Comparison of ENCODE assay signal across 8 mouse cellular contexts in the genomic region with DNA sequence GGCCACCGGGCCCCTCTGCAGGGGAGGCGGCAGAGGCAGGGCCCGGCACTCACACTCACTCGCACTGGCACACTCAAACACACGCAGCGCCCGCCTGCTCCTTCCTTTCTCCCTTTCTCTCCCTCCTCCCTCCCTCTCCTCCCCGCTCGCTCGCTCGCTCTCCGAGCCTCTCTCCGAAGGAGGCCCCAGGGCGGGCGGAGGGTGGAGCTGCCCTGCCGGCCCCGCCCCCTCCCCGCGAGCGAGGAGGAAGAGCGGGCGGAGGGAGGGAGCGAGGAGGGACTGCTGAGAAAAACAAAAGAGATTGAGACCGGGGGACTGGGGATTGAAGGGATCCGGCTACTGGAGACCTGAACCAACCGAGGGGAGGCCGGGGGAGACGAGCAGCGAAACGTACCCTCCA. TPM values are rescaled to one million over a fixed set of nuclear protein-coding genes. Genes with fewer than 3 reads are reported as not detected.
DNase-seq lines count a peak whose midpoint lies in the region; ATAC-seq and TF ChIP-seq lines count a peak whose summit lies in the region.

No protein-coding gene starts in this region.

- H3K9ac ChIP-seq in hindbrain, embryonic 11.5 days (ENCODE audit: low read depth, low read length), result peak overlapping the region; percentile 89

- H3K79me2 ChIP-seq in macrophage (ENCODE audit: inconsistent target), result peaks cover 84% of the 10 kb centered on the region

- 2% methylated on average over 13 of the region's 30 CpGs for WGBS in hindbrain, embryonic 11.5 days
- WGBS in macrophage (ENCODE audit: missing documents), result 0% methylated on average over 10 of the region's 30 CpGs

- H3K4me3 ChIP-seq in hindbrain, embryonic 11.5 days (ENCODE audit: low read depth, low read length), result peak overlapping the region; percentile 86
- peak overlapping the region; percentile 34 for H3K4me3 ChIP-seq in macrophage (ENCODE audit: inconsistent target)

- CTCF ChIA-PET in Patski (lab: Charles Lee), result interaction anchor here (1.0 to 1.8 kb wide), 3 partner anchors 10 to 25 kb away, joined by 3 to 5 read pairs (median 4); no protein-coding TSS in a partner anchor

- peak overlapping the region; percentile 99 for H3K4me2 ChIP-seq in hindbrain, embryonic 11.5 days (replicated peaks; ENCODE audit: low read depth, low read length)

- peak overlapping the region; percentile 95 for H3K27ac ChIP-seq in hindbrain, embryonic 11.5 days (ENCODE audit: low read depth, low read length)
- H3K27ac ChIP-seq in macrophage, result peak overlapping the region; percentile 77

- in situ Hi-C loops in Patski (cut with MboI; ENCODE audit: low pct_unique_long_range_greater_than_20kb), result no loop called here

- no peak for DNase-seq in Patski (ENCODE audit: low read depth, low spot score)
- peak; percentile 85 for DNase-seq in cerebellum, adult 9-10 months
- DNase-seq in hindbrain, embryonic 11.5 days (ENCODE audit: low spot score), result peak; percentile 97
- DNase-seq in layer of hippocampus, postnatal 36 days, result peak; percentile 82 to 87
- peak; percentile 75 for DNase-seq in right cerebral cortex, adult 2 months (ENCODE audit: low spot score in 2 of 2)
- DNase-seq in urinary bladder, postnatal 10 days (ENCODE audit: low spot score), result peak; percentile 62

- H3K36me3 ChIP-seq in hindbrain, embryonic 11.5 days (ENCODE audit: control insufficient read depth, insufficient read depth, low read length), result peaks cover 13% of the 10 kb centered on the region
- peaks cover 16% of the 10 kb centered on the region; the same call in 1 of the 2 replicates for H3K36me3 ChIP-seq in macrophage (ENCODE audit: inconsistent target)

- POLR2A ChIA-PET in Patski (lab: Charles Lee), result interaction anchor here (1.0 to 1.1 kb wide), 3 partner anchors 17 to 37 kb away, joined by 3 to 4 read pairs (median 3); a partner anchor contains a TSS

- no peaks in the 10 kb centered on the region for H3K27me3 ChIP-seq in Patski
- no peaks in the 10 kb centered on the region for H3K27me3 ChIP-seq in hindbrain, embryonic 11.5 days (ENCODE audit: control insufficient read depth, insufficient read depth, low read length)

- no peak for TF ChIP-seq CTCF in Patski (IDR thresholded peaks at IDR 0.05)

- peaks cover 36% of the 10 kb centered on the region for H3K4me1 ChIP-seq in hindbrain, embryonic 11.5 days (replicated peaks; ENCODE audit: control insufficient read depth, insufficient read depth, low read length)

- H3K9me3 ChIP-seq in hindbrain, embryonic 11.5 days (ENCODE audit: control insufficient read depth, low read length), result no peaks in the 10 kb centered on the region

- ATAC-seq in Patski, result peak; percentile 74
- peak; percentile 65 for ATAC-seq in frontal cortex, adult (ENCODE audit: low TSS enrichment)
- peak; percentile 68 for ATAC-seq in hindbrain, embryonic 11.5 days (ENCODE audit: low FRiP score)

RNA-seq across cellular contexts. Expression of a gene that starts 5.2 kb away (rescaled TPM):
- polyA plus RNA-seq in Patski (2021) (33.2 TPM), macrophage (2018) (13.1 to 26.2 TPM (median 15.9 TPM) in 3 replicates)
- polyA plus RNA-seq in hindbrain, embryonic 11.5 days (2014; fragmentation: Nextera tagmentation; extraction: Ambion mirVana), result 42.7 and 45.8 TPM in 2 replicates
- total RNA-seq in layer of hippocampus, postnatal 36 days (2021), result 10 to 100 TPM; 29.7 to 30.9 TPM
- 100 to 1,000 TPM in 8 of 26 experiments, 10 to 100 TPM in 18; 39.0 to 165 (median 87.4) TPM for total RNA-seq in macrophage (2018; cell fraction: chromatin; rRNA removed)
- 10 to 100 TPM in 25 of 26 experiments, 1 to 10 TPM in 1; 9.7 to 26.8 (median 18.4) TPM for total RNA-seq in macrophage (2018; cell fraction: cytosol; rRNA removed)
- total RNA-seq in macrophage (2018; cell fraction: nucleus; rRNA removed), result 100 to 1,000 TPM in 1 of 26 experiments, 10 to 100 TPM in 25; 32.4 to 133 (median 55.7) TPM

RNA-seq across cellular contexts. Expression of a gene that starts 5.5 kb away (rescaled TPM):
- polyA plus RNA-seq in Patski (2021) (169 TPM), macrophage (2018) (59.8 to 83.3 TPM (median 73.3 TPM) in 3 replicates)
- 87.9 and 95.8 TPM in 2 replicates for polyA plus RNA-seq in hindbrain, embryonic 11.5 days (2014; fragmentation: Nextera tagmentation; extraction: Ambion mirVana)
- 100 to 1,000 TPM; 107 to 114 TPM for total RNA-seq in layer of hippocampus, postnatal 36 days (2021)
- total RNA-seq in macrophage (2018; cell fraction: chromatin; rRNA removed), result 100 to 1,000 TPM in 15 of 26 experiments, 10 to 100 TPM in 11; 34.5 to 266 (median 130) TPM
- total RNA-seq in macrophage (2018; cell fraction: cytosol; rRNA removed), result 10 to 100 TPM; 34.0 to 73.6 (median 58.4) TPM
- 100 to 1,000 TPM in 10 of 26 experiments, 10 to 100 TPM in 16; 31.1 to 202 (median 91.8) TPM for total RNA-seq in macrophage (2018; cell fraction: nucleus; rRNA removed)

RNA-seq across cellular contexts. Expression of a gene that starts 36.2 kb away (rescaled TPM):
- polyA plus RNA-seq in Patski (2021) (15.6 TPM), macrophage (2018) (5.1 to 9.8 TPM (median 9.4 TPM) in 3 replicates)
- 1.0 and 1.9 TPM in 2 replicates for polyA plus RNA-seq in hindbrain, embryonic 11.5 days (2014; fragmentation: Nextera tagmentation; extraction: Ambion mirVana)
- total RNA-seq in layer of hippocampus, postnatal 36 days (2021), result 1 to 10 TPM; 5.7 to 7.3 TPM
- total RNA-seq in macrophage (2018; cell fraction: chromatin; rRNA removed), result 10 to 100 TPM in 3 of 26 experiments, 1 to 10 TPM in 23; 2.3 to 11.7 (median 6.8) TPM
- total RNA-seq in macrophage (2018; cell fraction: cytosol; rRNA removed), result 10 to 100 TPM in 7 of 26 experiments, 1 to 10 TPM in 19; 5.4 to 13.8 (median 8.9) TPM
- 10 to 100 TPM in 8 of 26 experiments, 1 to 10 TPM in 18; 4.7 to 18.3 (median 8.8) TPM for total RNA-seq in macrophage (2018; cell fraction: nucleus; rRNA removed)

RNA-seq across cellular contexts. Expression of a gene that starts 36.2 kb away (rescaled TPM):
- polyA plus RNA-seq in Patski (2021) (66.3 TPM), macrophage (2018) (18.8 to 68.9 TPM (median 43.9 TPM) in 3 replicates)
- 102 and 103 TPM in 2 replicates for polyA plus RNA-seq in hindbrain, embryonic 11.5 days (2014; fragmentation: Nextera tagmentation; extraction: Ambion mirVana)
- total RNA-seq in layer of hippocampus, postnatal 36 days (2021), result 10 to 100 TPM; 46.3 to 49.3 TPM
- 10 to 100 TPM in 21 of 26 experiments, 1 to 10 TPM in 5; 8.0 to 23.2 (median 13.6) TPM for total RNA-seq in macrophage (2018; cell fraction: chromatin; rRNA removed)
- total RNA-seq in macrophage (2018; cell fraction: cytosol; rRNA removed), result 10 to 100 TPM; 12.1 to 23.2 (median 17.5) TPM
- total RNA-seq in macrophage (2018; cell fraction: nucleus; rRNA removed), result 10 to 100 TPM in 17 of 26 experiments, 1 to 10 TPM in 9; 4.8 to 47.3 (median 11.5) TPM

RNA-seq across cellular contexts. Expression of a gene that starts 41.2 kb away (rescaled TPM):
- 18.4 TPM for polyA plus RNA-seq in Patski (2021)
- polyA plus RNA-seq in hindbrain, embryonic 11.5 days (2014; fragmentation: Nextera tagmentation; extraction: Ambion mirVana), result 13.7 and 15.3 TPM in 2 replicates
- 10 to 100 TPM; 20.3 to 22.4 TPM for total RNA-seq in layer of hippocampus, postnatal 36 days (2021)
- total RNA-seq in macrophage (2018; cell fraction: chromatin; rRNA removed), result 10 to 100 TPM; 34.8 to 90.3 (median 60.6) TPM
- total RNA-seq in macrophage (2018; cell fraction: cytosol; rRNA removed), result 10 to 100 TPM in 20 of 26 experiments, 1 to 10 TPM in 6; 7.4 to 14.5 (median 10.9) TPM
- 10 to 100 TPM; 13.8 to 56.2 (median 26.6) TPM for total RNA-seq in macrophage (2018; cell fraction: nucleus; rRNA removed)
- 9.3 to 14.2 TPM (median 10.7 TPM) in 3 replicates for polyA plus RNA-seq in macrophage (2018)
